Mouse (Mus musculus): ENCODE data around the gene Ell2. TPM values are rescaled to one million over a fixed set of nuclear protein-coding genes. Genes with fewer than 3 reads are reported as not detected.

The Ell2 gene
- total and polyA plus RNA-seq, 2 experiments from 2014 or later, result 2.2 to 3.5 TPM

DNA sequence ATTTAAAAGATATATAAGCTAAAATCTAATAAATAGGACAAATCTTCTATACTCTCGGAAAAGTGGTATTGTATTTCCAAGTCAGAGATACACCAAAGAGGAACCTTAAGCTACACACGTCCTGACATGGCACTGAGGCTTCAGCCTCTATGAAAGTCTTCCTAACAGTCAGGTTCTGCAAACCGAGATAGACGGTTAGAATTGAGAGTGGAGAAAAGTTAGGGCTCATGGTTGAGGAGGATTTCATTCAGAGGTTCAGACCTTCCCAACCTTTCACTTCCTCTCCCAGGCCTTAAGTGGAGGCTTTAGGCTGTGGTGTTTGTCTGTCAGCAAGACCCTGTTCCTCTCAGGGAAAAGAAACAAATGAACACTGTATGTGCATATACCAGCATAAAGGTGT is 37.5 kb downstream of the Ell2 start:
- no peak overlapping the region for H3K27ac ChIP-seq (ENCODE audit: low read depth, low read length)
- H3K4me1 ChIP-seq (ENCODE audit: insufficient read depth, low read length), result no peaks in the 10 kb centered on the region
- H3K9me3 ChIP-seq (ENCODE audit: low read length), result no peaks in the 10 kb centered on the region
- no peak for ATAC-seq (ENCODE audit: low FRiP score)
- H3K27me3 ChIP-seq (ENCODE audit: insufficient read depth, low read length), result no peaks in the 10 kb centered on the region
- H3K4me3 ChIP-seq (ENCODE audit: low read depth, low read length), result no peak overlapping the region
- WGBS, result 91% methylated on average over 4 of the region's 4 CpGs
- no peak for TF ChIP-seq CTCF (IDR thresholded peaks at IDR 0.05)
- H3K36me3 ChIP-seq (ENCODE audit: insufficient read depth, low read length), result no peaks in the 10 kb centered on the region
- no peak overlapping the region for H3K4me2 ChIP-seq (ENCODE audit: low read depth, low read length, poor library complexity, severe bottlenecking)
- DNase-seq (ENCODE audit: low spot score), result no peak
- H3K9ac ChIP-seq (replicated peaks; ENCODE audit: low read length, poor library complexity, severe bottlenecking), result no peak overlapping the region

DNA sequence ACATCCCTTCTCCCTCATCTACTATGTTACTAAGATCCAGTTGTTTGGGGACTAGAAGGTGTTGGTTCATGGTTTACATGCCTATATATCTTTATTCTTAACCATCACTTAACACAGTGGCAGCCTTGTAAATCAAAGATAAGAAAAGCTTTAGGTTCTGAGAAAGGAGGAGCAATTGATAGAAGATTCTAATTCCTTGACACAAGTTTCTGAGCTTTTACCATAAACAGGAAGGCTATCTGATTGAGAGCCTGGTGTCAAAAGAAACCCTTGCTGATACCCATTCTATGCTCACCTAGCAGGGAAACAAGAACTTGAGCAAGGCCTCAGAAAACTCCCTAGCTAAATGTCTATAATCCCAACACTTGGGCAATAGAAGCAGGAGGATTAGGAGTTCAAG is 38.8 kb downstream of the Ell2 start:
- H3K4me3 ChIP-seq (ENCODE audit: low read depth, low read length), result no peak overlapping the region
- H3K9ac ChIP-seq (replicated peaks; ENCODE audit: low read length, poor library complexity, severe bottlenecking), result no peak overlapping the region
- no peaks in the 10 kb centered on the region for H3K9me3 ChIP-seq (ENCODE audit: low read length)
- H3K36me3 ChIP-seq (ENCODE audit: insufficient read depth, low read length), result no peaks in the 10 kb centered on the region
- DNase-seq (ENCODE audit: low spot score), result no peak
- TF ChIP-seq CTCF (IDR thresholded peaks at IDR 0.05), result no peak
- H3K4me1 ChIP-seq (ENCODE audit: insufficient read depth, low read length), result no peaks in the 10 kb centered on the region
- no peaks in the 10 kb centered on the region for H3K27me3 ChIP-seq (ENCODE audit: insufficient read depth, low read length)
- no peak overlapping the region for H3K27ac ChIP-seq (ENCODE audit: low read depth, low read length)
- ATAC-seq (ENCODE audit: low FRiP score), result no peak
- H3K4me2 ChIP-seq (ENCODE audit: low read depth, low read length, poor library complexity, severe bottlenecking), result no peak overlapping the region

DNA sequence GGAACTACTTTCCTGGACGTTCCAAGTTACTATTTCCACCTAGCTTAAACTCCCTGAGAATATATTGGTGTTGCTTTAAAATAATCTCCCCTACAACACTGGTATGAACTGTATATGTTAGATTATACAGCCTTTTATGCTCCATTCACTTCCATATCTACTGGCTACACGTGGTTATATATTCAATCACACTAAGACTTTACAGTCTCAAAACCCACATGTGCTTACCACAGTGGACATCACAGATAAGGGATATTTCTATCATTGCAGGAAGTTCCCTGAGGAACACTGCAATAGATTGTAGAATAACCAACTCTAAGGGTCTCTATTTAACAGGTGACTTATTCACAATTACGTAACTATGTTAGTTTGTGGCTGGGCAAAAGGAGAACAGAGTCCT is 40.7 kb downstream of the Ell2 start:
- 96% methylated on average over 3 of the region's 3 CpGs for WGBS
- Histone ChIP-seq H3K4me3 (ENCODE audit: low read depth, low read length) (no peak overlapping the region), H3K9ac (replicated peaks; ENCODE audit: low read length, poor library complexity, severe bottlenecking) (no peak overlapping the region), H3K4me2 (ENCODE audit: low read depth, low read length, poor library complexity, severe bottlenecking) (no peak overlapping the region), H3K36me3 (ENCODE audit: insufficient read depth, low read length) (no peaks in the 10 kb centered on the region), H3K27me3 (ENCODE audit: insufficient read depth, low read length) (no peaks in the 10 kb centered on the region), H3K9me3 (ENCODE audit: low read length) (no peaks in the 10 kb centered on the region), H3K4me1 (ENCODE audit: insufficient read depth, low read length) (no peaks in the 10 kb centered on the region), H3K27ac (ENCODE audit: low read depth, low read length) (no peak overlapping the region)
- no peak for DNase-seq (ENCODE audit: low spot score)
- ATAC-seq (ENCODE audit: low FRiP score), result no peak
- TF ChIP-seq CTCF (IDR thresholded peaks at IDR 0.05), result no peak

DNA sequence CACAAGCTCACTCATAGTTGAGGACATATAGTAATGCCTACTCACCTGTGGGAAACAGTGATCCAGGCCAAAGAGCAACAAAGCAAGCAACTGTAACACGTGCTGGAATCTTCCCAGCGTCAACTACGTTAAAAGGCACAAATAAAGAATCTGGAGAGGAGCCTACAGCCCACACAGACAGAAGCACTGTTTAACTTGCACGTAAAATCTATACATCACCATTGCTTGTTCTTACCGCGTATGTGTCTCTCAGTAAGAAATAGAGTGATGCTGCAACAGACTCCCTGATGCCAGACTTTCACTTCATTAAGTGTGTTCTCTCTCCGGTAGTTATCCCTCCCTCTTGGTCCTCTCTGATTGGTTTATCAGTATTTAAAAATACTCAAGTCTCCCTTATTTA is 42.1 kb downstream of the Ell2 start:
- H3K27me3 ChIP-seq (ENCODE audit: insufficient read depth, low read length), result no peaks in the 10 kb centered on the region
- ATAC-seq (ENCODE audit: low FRiP score) (no peak), DNase-seq (ENCODE audit: low spot score) (no peak)
- 90% methylated on average over 7 of the region's 7 CpGs for WGBS
- H3K4me2 ChIP-seq (ENCODE audit: low read depth, low read length, poor library complexity, severe bottlenecking), result no peak overlapping the region
- H3K36me3 ChIP-seq (ENCODE audit: insufficient read depth, low read length), result no peaks in the 10 kb centered on the region
- no peaks in the 10 kb centered on the region for H3K4me1 ChIP-seq (ENCODE audit: insufficient read depth, low read length)
- no peaks in the 10 kb centered on the region for H3K9me3 ChIP-seq (ENCODE audit: low read length)
- H3K9ac ChIP-seq (replicated peaks; ENCODE audit: low read length, poor library complexity, severe bottlenecking), result no peak overlapping the region
- no peak for TF ChIP-seq CTCF (IDR thresholded peaks at IDR 0.05)
- H3K27ac ChIP-seq (ENCODE audit: low read depth, low read length), result no peak overlapping the region
- H3K4me3 ChIP-seq (ENCODE audit: low read depth, low read length), result no peak overlapping the region

DNA sequence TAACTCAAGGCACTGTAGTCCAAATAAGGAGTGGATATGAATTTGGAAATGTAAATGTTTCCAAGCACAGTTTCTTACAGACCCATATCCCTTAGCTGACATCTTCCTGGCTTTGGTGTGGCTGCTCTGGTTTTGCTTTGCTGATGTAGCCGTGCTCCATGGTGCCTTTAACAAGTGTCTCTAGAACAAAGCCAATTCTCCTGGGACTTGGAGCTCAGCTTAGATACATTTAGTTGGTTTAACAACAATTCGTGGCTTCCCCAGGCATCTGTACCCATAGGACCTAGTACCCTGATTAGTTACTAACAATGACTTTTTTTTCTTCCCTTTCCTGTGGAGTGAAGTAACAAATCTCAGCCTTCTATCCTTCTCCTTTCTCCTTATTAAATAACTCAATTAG is 44.2 kb downstream of the Ell2 start:
- 61% methylated on average over 2 of the region's 2 CpGs for WGBS
- Histone ChIP-seq H3K36me3 (ENCODE audit: insufficient read depth, low read length) (no peaks in the 10 kb centered on the region), H3K4me2 (ENCODE audit: low read depth, low read length, poor library complexity, severe bottlenecking) (no peak overlapping the region), H3K4me3 (ENCODE audit: low read depth, low read length) (no peak overlapping the region), H3K27me3 (ENCODE audit: insufficient read depth, low read length) (no peaks in the 10 kb centered on the region), H3K9me3 (ENCODE audit: low read length) (no peaks in the 10 kb centered on the region), H3K9ac (replicated peaks; ENCODE audit: low read length, poor library complexity, severe bottlenecking) (no peak overlapping the region), H3K27ac (ENCODE audit: low read depth, low read length) (no peak overlapping the region), H3K4me1 (ENCODE audit: insufficient read depth, low read length) (no peaks in the 10 kb centered on the region)
- ATAC-seq (ENCODE audit: low FRiP score) (no peak), DNase-seq (ENCODE audit: low spot score) (no peak)
- TF ChIP-seq CTCF (IDR thresholded peaks at IDR 0.05), result no peak

- H3K4me3 ChIP-seq (ENCODE audit: low read depth, low read length), result no peak overlapping the region
- peak; percentile 76 for DNase-seq (ENCODE audit: low spot score)
- 85% methylated on average over 5 of the region's 5 CpGs for WGBS
- no peaks in the 10 kb centered on the region for H3K9me3 ChIP-seq (ENCODE audit: low read length)
- no peak for TF ChIP-seq CTCF (IDR thresholded peaks at IDR 0.05)
- peak; percentile 56; the same call in 1 of the 2 replicates for ATAC-seq (ENCODE audit: low FRiP score)
- no peaks in the 10 kb centered on the region for H3K27me3 ChIP-seq (ENCODE audit: insufficient read depth, low read length)
- H3K36me3 ChIP-seq (ENCODE audit: insufficient read depth, low read length), result no peaks in the 10 kb centered on the region
- no peak overlapping the region for H3K9ac ChIP-seq (replicated peaks; ENCODE audit: low read length, poor library complexity, severe bottlenecking)
- H3K4me1 ChIP-seq (ENCODE audit: insufficient read depth, low read length), result no peaks in the 10 kb centered on the region
- no peak overlapping the region for H3K27ac ChIP-seq (ENCODE audit: low read depth, low read length)
- H3K4me2 ChIP-seq (ENCODE audit: low read depth, low read length, poor library complexity, severe bottlenecking), result no peak overlapping the region
Observed at GRCm38 (mm10) chr13:75752216-75752938, 45.8 kb downstream of the Ell2 start.

Measured in midbrain, postnatal 0 days (tissue).